Mouse (Mus musculus) liver, postnatal 0 days (tissue): ENCODE measurements around the gene Trank1.

Experiments used
- CTCF ChIP-seq: sonication (generic); IDR thresholded peaks from 2 replicates; pipeline ENCODE4 v1.5.1; 2016; ENCODE audit warnings: antibody characterized with exemption, low read depth
- EP300 ChIP-seq: IDR thresholded peaks from 2 replicates; pipeline ENCODE4 v1.6.1; 2016; ENCODE audit warnings: antibody characterized with exemption, low read depth, mild to moderate bottlenecking

GRCm38 (mm10) chr9:111422567-111422966, 111.0 kb downstream of the Trank1 start:
- TF ChIP-seq CTCF (no peak), EP300 (no peak)
